Mouse (Mus musculus): Measurements from ENCODE around the gene Slc39a10. TPM values are rescaled to one million over a fixed set of nuclear protein-coding genes. Genes with fewer than 3 reads are reported as not detected.

Slc39a10 gene
- polyA plus RNA-seq, 1 experiment from 2014 or later, result 66.1 TPM

DNA sequence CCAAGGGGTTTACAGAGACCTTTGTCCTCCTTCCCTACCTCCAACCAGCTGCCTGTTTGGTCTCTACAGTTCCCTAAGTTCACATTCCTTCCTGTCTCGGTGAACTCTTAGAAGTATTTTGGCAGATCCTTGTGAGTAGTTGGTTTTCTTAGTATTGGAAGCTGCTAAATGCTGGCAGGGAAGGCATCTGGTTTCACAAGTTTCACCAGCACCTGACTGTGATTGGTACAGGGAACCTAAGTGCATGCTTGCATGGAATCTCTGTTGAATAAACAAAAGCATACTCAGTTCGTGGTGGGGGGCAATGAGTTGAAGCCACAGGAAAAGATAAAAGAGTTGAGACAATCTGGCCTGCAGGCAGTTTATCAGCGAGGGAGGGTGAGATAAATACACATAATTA is 7.4 kb downstream of the Slc39a10 start:
- H3K9ac ChIP-seq (ENCODE audit: low read length), result no peak overlapping the region
- H3K4me1 ChIP-seq (ENCODE audit: control insufficient read depth, insufficient read depth, low read length), result no peaks in the 10 kb centered on the region
- DNase-seq (ENCODE audit: low spot score), result no peak
- no peaks in the 10 kb centered on the region for H3K36me3 ChIP-seq (ENCODE audit: control insufficient read depth, insufficient read depth, low read length)
- H3K4me2 ChIP-seq (ENCODE audit: low read length), result no peak overlapping the region
- ATAC-seq, result no peak
- H3K9me3 ChIP-seq (replicated peaks; ENCODE audit: control insufficient read depth, low read length), result no peaks in the 10 kb centered on the region
- 14% methylated on average over 3 of the region's 3 CpGs for WGBS
- H3K27ac ChIP-seq (ENCODE audit: low read depth, low read length), result no peak overlapping the region
- H3K4me3 ChIP-seq (ENCODE audit: low read depth, low read length), result no peak overlapping the region
- H3K27me3 ChIP-seq (replicated peaks; ENCODE audit: control insufficient read depth, insufficient read depth, low read length), result no peaks in the 10 kb centered on the region

DNA sequence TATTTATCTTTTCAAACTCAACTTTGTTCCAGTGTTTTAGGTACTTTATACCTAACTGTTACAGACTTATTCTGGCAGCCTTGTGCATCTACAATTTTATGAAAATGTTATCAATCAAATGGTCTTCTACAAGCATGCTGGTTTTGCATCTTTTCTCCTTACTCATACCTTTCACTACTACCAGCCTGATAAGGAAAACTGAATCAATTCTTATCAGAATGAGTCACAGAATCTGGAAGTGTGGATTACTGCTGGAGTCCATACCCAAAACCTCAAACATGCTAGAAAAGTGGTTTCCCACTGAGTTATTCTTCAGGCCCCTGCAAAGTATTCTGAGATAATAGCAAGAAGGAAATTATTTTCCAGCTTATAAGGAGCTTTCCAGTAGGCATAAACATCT is 12.7 kb downstream of the Slc39a10 start:
- Histone ChIP-seq H3K27me3 (replicated peaks; ENCODE audit: control insufficient read depth, insufficient read depth, low read length) (no peaks in the 10 kb centered on the region), H3K4me2 (ENCODE audit: low read length) (no peak overlapping the region), H3K4me3 (ENCODE audit: low read depth, low read length) (no peak overlapping the region), H3K27ac (ENCODE audit: low read depth, low read length) (no peak overlapping the region), H3K9ac (ENCODE audit: low read length) (no peak overlapping the region), H3K9me3 (replicated peaks; ENCODE audit: control insufficient read depth, low read length) (no peaks in the 10 kb centered on the region), H3K36me3 (ENCODE audit: control insufficient read depth, insufficient read depth, low read length) (no peaks in the 10 kb centered on the region), H3K4me1 (ENCODE audit: control insufficient read depth, insufficient read depth, low read length) (no peaks in the 10 kb centered on the region)
- ATAC-seq (no peak), DNase-seq (ENCODE audit: low spot score) (no peak)

GRCm38 (mm10) chr1:46873770-46874169 is 18.9 kb downstream of the Slc39a10 start:
- Histone ChIP-seq H3K4me3 (ENCODE audit: low read depth, low read length) (no peak overlapping the region), H3K4me2 (ENCODE audit: low read length) (no peak overlapping the region), H3K9ac (ENCODE audit: low read length) (no peak overlapping the region), H3K36me3 (ENCODE audit: control insufficient read depth, insufficient read depth, low read length) (no peaks in the 10 kb centered on the region), H3K4me1 (ENCODE audit: control insufficient read depth, insufficient read depth, low read length) (no peaks in the 10 kb centered on the region), H3K27ac (ENCODE audit: low read depth, low read length) (no peak overlapping the region), H3K9me3 (replicated peaks; ENCODE audit: control insufficient read depth, low read length) (no peaks in the 10 kb centered on the region), H3K27me3 (replicated peaks; ENCODE audit: control insufficient read depth, insufficient read depth, low read length) (no peaks in the 10 kb centered on the region)
- DNase-seq (ENCODE audit: low spot score) (no peak), ATAC-seq (no peak)
- 83% methylated on average over 3 of the region's 3 CpGs for WGBS

GRCm38 (mm10) chr1:46869788-46870187 is 22.9 kb downstream of the Slc39a10 start:
- ATAC-seq (no peak), DNase-seq (ENCODE audit: low spot score) (no peak)
- H3K9me3 ChIP-seq (replicated peaks; ENCODE audit: control insufficient read depth, low read length), result no peaks in the 10 kb centered on the region
- no peak overlapping the region for H3K27ac ChIP-seq (ENCODE audit: low read depth, low read length)
- no peak overlapping the region for H3K4me2 ChIP-seq (ENCODE audit: low read length)
- H3K27me3 ChIP-seq (replicated peaks; ENCODE audit: control insufficient read depth, insufficient read depth, low read length), result no peaks in the 10 kb centered on the region
- H3K36me3 ChIP-seq (ENCODE audit: control insufficient read depth, insufficient read depth, low read length), result no peaks in the 10 kb centered on the region
- H3K4me3 ChIP-seq (ENCODE audit: low read depth, low read length), result no peak overlapping the region
- H3K4me1 ChIP-seq (ENCODE audit: control insufficient read depth, insufficient read depth, low read length), result no peaks in the 10 kb centered on the region
- no peak overlapping the region for H3K9ac ChIP-seq (ENCODE audit: low read length)

DNA sequence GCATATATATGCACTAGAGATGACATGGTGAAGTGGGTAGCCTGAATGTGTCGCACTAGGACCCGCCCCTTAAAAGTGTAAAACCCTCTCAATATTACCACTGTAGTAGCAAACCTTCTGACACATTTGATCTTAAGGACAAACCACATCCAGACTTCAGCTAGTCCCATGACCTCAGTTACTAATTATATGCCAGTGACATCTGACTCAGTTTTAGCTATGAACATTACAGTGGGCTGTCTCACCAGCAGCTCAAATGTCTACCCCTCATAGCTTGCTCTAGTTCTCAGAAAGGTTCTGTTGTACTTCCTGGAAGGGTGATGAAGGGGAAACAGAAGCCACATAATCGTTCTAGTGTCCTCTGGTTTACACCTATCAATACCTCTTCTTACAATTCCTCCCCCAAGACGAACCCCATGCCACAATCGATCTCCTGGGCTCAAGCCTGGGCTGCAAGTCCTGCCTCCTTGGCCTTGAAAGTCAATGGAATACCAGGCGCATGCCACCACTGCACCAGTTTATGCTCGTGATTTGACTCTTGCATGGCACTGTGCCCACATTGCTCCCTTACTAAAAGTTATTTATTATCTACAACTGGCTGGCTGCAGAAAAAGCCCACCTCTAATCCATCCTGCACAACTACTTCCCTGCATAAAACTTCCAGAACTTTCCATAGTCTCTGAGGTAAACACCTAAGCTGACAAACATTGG is 28.3 kb downstream of the Slc39a10 start:
- WGBS, result 86% methylated on average over 7 of the region's 7 CpGs
- Histone ChIP-seq H3K4me3 (ENCODE audit: low read depth, low read length) (no peak overlapping the region), H3K4me2 (ENCODE audit: low read length) (no peak overlapping the region), H3K27me3 (replicated peaks; ENCODE audit: control insufficient read depth, insufficient read depth, low read length) (no peaks in the 10 kb centered on the region), H3K4me1 (ENCODE audit: control insufficient read depth, insufficient read depth, low read length) (no peaks in the 10 kb centered on the region), H3K9me3 (replicated peaks; ENCODE audit: control insufficient read depth, low read length) (no peaks in the 10 kb centered on the region), H3K27ac (ENCODE audit: low read depth, low read length) (no peak overlapping the region), H3K9ac (ENCODE audit: low read length) (no peak overlapping the region), H3K36me3 (ENCODE audit: control insufficient read depth, insufficient read depth, low read length) (no peaks in the 10 kb centered on the region)
- ATAC-seq (no peak), DNase-seq (ENCODE audit: low spot score) (no peak)

- Histone ChIP-seq H3K4me2 (ENCODE audit: low read length) (no peak overlapping the region), H3K9me3 (replicated peaks; ENCODE audit: control insufficient read depth, low read length) (no peaks in the 10 kb centered on the region), H3K36me3 (ENCODE audit: control insufficient read depth, insufficient read depth, low read length) (no peaks in the 10 kb centered on the region), H3K4me1 (ENCODE audit: control insufficient read depth, insufficient read depth, low read length) (no peaks in the 10 kb centered on the region), H3K27ac (ENCODE audit: low read depth, low read length) (no peak overlapping the region), H3K27me3 (replicated peaks; ENCODE audit: control insufficient read depth, insufficient read depth, low read length) (no peaks in the 10 kb centered on the region), H3K4me3 (ENCODE audit: low read depth, low read length) (no peak overlapping the region), H3K9ac (ENCODE audit: low read length) (no peak overlapping the region)
- DNase-seq (ENCODE audit: low spot score) (no peak), ATAC-seq (no peak)
- WGBS, result 84% methylated on average over 2 of the region's 2 CpGs
These were observed 29.2 kb downstream of the Slc39a10 start for GRCm38 (mm10) chr1:46863434-46863833.

DNA sequence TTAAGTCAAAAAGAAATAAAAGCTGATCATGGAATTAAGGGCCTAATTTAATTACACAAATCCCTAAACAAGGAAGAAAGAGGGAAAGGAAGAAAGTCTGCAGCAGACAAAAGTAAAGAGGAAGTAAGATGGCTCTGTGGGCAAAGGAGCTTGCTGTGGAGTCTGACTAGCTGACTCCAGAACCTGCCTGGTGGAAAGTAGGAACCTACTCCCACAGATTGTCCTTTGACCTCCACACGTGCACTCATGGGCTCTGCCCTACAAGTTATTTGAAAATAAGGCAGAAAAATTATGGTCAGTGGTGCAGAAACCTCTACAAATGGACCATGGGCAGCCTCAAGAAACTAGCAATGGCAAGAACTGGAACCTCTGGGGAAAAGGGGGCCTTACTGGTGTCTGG is 32.6 kb downstream of the Slc39a10 start:
- H3K9me3 ChIP-seq (replicated peaks; ENCODE audit: control insufficient read depth, low read length), result no peaks in the 10 kb centered on the region
- H3K27ac ChIP-seq (ENCODE audit: low read depth, low read length), result no peak overlapping the region
- no peaks in the 10 kb centered on the region for H3K27me3 ChIP-seq (replicated peaks; ENCODE audit: control insufficient read depth, insufficient read depth, low read length)
- no peak overlapping the region for H3K4me2 ChIP-seq (ENCODE audit: low read length)
- H3K36me3 ChIP-seq (ENCODE audit: control insufficient read depth, insufficient read depth, low read length), result no peaks in the 10 kb centered on the region
- no peak overlapping the region for H3K9ac ChIP-seq (ENCODE audit: low read length)
- DNase-seq (ENCODE audit: low spot score) (no peak), ATAC-seq (no peak)
- 84% methylated on average over 1 of the region's 1 CpGs for WGBS
- H3K4me1 ChIP-seq (ENCODE audit: control insufficient read depth, insufficient read depth, low read length), result no peaks in the 10 kb centered on the region
- no peak overlapping the region for H3K4me3 ChIP-seq (ENCODE audit: low read depth, low read length)

DNA sequence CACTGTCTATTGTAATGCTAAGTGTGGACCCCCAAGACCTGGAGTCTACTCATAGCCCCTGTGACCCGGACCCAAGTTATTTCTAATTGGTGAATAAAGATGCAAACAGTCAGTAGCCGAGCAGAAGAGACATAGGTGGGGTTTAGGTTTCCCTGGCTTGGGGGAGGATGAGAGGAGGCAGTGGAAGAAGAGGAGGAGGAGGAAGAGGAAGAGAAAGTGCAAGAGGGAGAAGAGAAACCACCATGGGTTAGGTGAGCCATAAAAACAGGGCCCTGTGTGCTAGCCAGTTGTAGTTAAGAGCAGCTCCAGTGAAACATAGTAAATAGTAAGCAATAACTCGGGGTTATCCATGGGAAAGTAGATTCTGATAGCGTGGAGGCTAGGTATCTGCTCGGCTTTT is 34.1 kb downstream of the Slc39a10 start:
- DNase-seq (ENCODE audit: low spot score) (no peak), ATAC-seq (no peak)
- Histone ChIP-seq H3K36me3 (ENCODE audit: control insufficient read depth, insufficient read depth, low read length) (no peaks in the 10 kb centered on the region), H3K4me1 (ENCODE audit: control insufficient read depth, insufficient read depth, low read length) (peaks cover 5% of the 10 kb centered on the region; the same call in 1 of the 2 replicates), H3K9me3 (replicated peaks; ENCODE audit: control insufficient read depth, low read length) (no peaks in the 10 kb centered on the region), H3K4me2 (ENCODE audit: low read length) (no peak overlapping the region), H3K27ac (ENCODE audit: low read depth, low read length) (no peak overlapping the region), H3K4me3 (ENCODE audit: low read depth, low read length) (no peak overlapping the region), H3K9ac (ENCODE audit: low read length) (no peak overlapping the region), H3K27me3 (replicated peaks; ENCODE audit: control insufficient read depth, insufficient read depth, low read length) (no peaks in the 10 kb centered on the region)
- WGBS, result 70% methylated on average over 5 of the region's 5 CpGs

DNA sequence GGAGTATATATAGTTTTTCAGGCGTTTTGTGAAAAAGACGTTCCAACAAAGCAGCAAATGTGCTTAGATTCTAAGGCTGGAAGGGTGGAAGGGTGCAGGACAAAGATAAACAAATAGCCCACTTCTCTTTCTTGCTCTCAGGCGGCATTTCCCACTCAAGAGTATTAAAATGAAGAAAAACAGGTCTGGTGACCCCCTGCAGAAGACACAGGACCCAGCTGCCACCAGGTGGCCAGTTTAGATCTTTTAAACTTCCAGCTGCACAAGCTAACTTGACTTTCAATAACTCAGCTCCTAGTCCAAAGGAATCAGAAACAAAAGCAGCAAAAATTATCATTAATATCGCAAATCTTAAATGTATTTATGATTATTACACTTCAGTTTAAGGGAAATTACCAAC is 36.2 kb downstream of the Slc39a10 start:
- Histone ChIP-seq H3K9ac (ENCODE audit: low read length) (no peak overlapping the region), H3K9me3 (replicated peaks; ENCODE audit: control insufficient read depth, low read length) (no peaks in the 10 kb centered on the region), H3K36me3 (ENCODE audit: control insufficient read depth, insufficient read depth, low read length) (no peaks in the 10 kb centered on the region), H3K4me2 (ENCODE audit: low read length) (no peak overlapping the region), H3K27me3 (replicated peaks; ENCODE audit: control insufficient read depth, insufficient read depth, low read length) (no peaks in the 10 kb centered on the region), H3K4me1 (ENCODE audit: control insufficient read depth, insufficient read depth, low read length) (peaks cover 12% of the 10 kb centered on the region), H3K4me3 (ENCODE audit: low read depth, low read length) (no peak overlapping the region), H3K27ac (ENCODE audit: low read depth, low read length) (no peak overlapping the region)
- DNase-seq (ENCODE audit: low spot score) (no peak), ATAC-seq (no peak)
- 72% methylated on average over 4 of the region's 4 CpGs for WGBS
